Mouse (Mus musculus) ES-Bruce4 (cell line): Measurements from ENCODE around the gene Pin1.

Source experiments
- CTCF ChIP-seq: IDR thresholded peaks from one replicate; pipeline ENCODE4 v1.8.1; 2011; ENCODE audit warnings: low read depth, low read length
- POLR2A ChIP-seq: IDR thresholded peaks from one replicate; pipeline ENCODE4 v1.8.1; 2011; ENCODE audit warnings: low read length; ENCODE audit not compliant: insufficient read depth

- TF ChIP-seq CTCF (no peak), POLR2A (no peak)
Measured at GRCm38 (mm10) chr9:20657546-20657945, 5.7 kb downstream of the Pin1 start.
